13 mouse cellular contexts compared by ENCODE assay signal in the genomic region with DNA sequence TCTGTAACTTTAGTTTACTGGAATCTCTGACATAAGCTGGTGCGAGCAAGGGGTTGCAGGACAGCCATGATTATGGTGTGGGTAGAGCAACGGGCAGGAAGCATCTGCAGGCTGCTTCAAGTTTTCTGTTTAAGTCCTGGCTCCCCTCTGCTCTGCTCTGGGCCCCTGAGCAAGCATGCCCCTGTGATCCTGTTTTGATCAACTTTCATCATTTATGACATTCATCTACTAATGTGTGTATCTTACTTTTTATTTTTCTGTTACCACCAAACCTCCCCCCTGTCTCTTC. TPM values are rescaled to one million over a fixed set of nuclear protein-coding genes. Genes with fewer than 3 reads are reported as not detected.
A peak's percentile ranks its signal among the peaks of the same experiment; 100 is the strongest.
DNase-seq lines count a peak whose midpoint lies in the region; ATAC-seq and TF ChIP-seq lines count a peak whose summit lies in the region.
"Had no signal": no experiment of that assay in that cellular context is flagged by ENCODE, and none has a peak within 500 bp of the region (broad histone marks: within the 10 kb centered on the region; RNA-seq: fewer than 3 reads in every experiment).

No protein-coding gene starts in this region.

- TF ChIP-seq EP300 in stomach, postnatal 0 days (optimal IDR thresholded peaks at IDR 0.05): no peak

- no peaks in the 10 kb centered on the region for H3K27me3 ChIP-seq in heart, embryonic 11.5 days (ENCODE audit: control insufficient read depth, insufficient read depth, low read length)
- H3K27me3 ChIP-seq in kidney, embryonic 15.5 days: peaks cover 6% of the 10 kb centered on the region; the same call in 1 of the 2 replicates
- H3K27me3 ChIP-seq in stomach, embryonic 14.5 days (ENCODE audit: control insufficient read depth, insufficient read depth, low read length): no peaks in the 10 kb centered on the region
- no peaks in the 10 kb centered on the region for H3K27me3 ChIP-seq in stomach, postnatal 0 days (ENCODE audit: control insufficient read depth, insufficient read depth, low read length)
- H3K27me3 ChIP-seq: CH12.LX; forebrain, embryonic 15.5 days had no signal

- H3K9me3 ChIP-seq in heart, embryonic 11.5 days (replicated peaks; ENCODE audit: control insufficient read depth, low read length): no peaks in the 10 kb centered on the region
- H3K9me3 ChIP-seq in kidney, embryonic 15.5 days (replicated peaks): no peaks in the 10 kb centered on the region
- H3K9me3 ChIP-seq in stomach, embryonic 14.5 days (ENCODE audit: control insufficient read depth, low read depth, low read length): no peaks in the 10 kb centered on the region
- no peaks in the 10 kb centered on the region for H3K9me3 ChIP-seq in stomach, postnatal 0 days (ENCODE audit: control insufficient read depth, low read length)
- H3K9me3 ChIP-seq: forebrain, embryonic 15.5 days; hindbrain, embryonic 13.5 days had no signal

- WGBS in heart, embryonic 11.5 days (ENCODE audit: insufficient replicate concordance): 51% methylated on average over 2 of the region's 2 CpGs
- WGBS in kidney, embryonic 15.5 days: 21% methylated on average over 2 of the region's 2 CpGs
- 38% methylated on average over 2 of the region's 2 CpGs for WGBS in stomach, embryonic 14.5 days
- WGBS in stomach, postnatal 0 days: 42% methylated on average over 2 of the region's 2 CpGs

- H3K4me1 ChIP-seq in heart, embryonic 11.5 days (ENCODE audit: control insufficient read depth, insufficient read depth, low read length): peaks cover 18% of the 10 kb centered on the region; the same call in 1 of the 2 replicates
- peaks cover 19% of the 10 kb centered on the region for H3K4me1 ChIP-seq in kidney, embryonic 15.5 days
- H3K4me1 ChIP-seq in stomach, embryonic 14.5 days (ENCODE audit: control insufficient read depth, insufficient read depth, low read length): peaks cover 14% of the 10 kb centered on the region; the same call in 1 of the 2 replicates
- no peaks in the 10 kb centered on the region for H3K4me1 ChIP-seq in stomach, postnatal 0 days (replicated peaks; ENCODE audit: control insufficient read depth, insufficient read depth)

- no peak for DNase-seq in heart, adult 18-20 months
- DNase-seq in kidney, adult 18-20 months: no peak
- no peak for DNase-seq in stomach, postnatal 0 days (ENCODE audit: low spot score)
- DNase-seq in yolk sac, embryonic 10.5 days (ENCODE audit: low spot score): peak; percentile 14
- DNase-seq: thymus, adult 18-20 months had no signal

- no peak for TF ChIP-seq CTCF in stomach, postnatal 0 days (IDR thresholded peaks at IDR 0.05; ENCODE audit: low read depth)

- H3K4me2 ChIP-seq in heart, embryonic 11.5 days: peak overlapping the region; percentile 32; the same call in 1 of the 2 replicates
- 0 out of 2 replicates have a peak overlapping the region, but pooled peaks have one; percentile 22 for H3K4me2 ChIP-seq in kidney, embryonic 15.5 days
- no peak overlapping the region for H3K4me2 ChIP-seq in stomach, embryonic 14.5 days (replicated peaks; ENCODE audit: low read depth, low read length)
- H3K4me2 ChIP-seq in stomach, postnatal 0 days (replicated peaks; ENCODE audit: low read depth): no peak overlapping the region
- H3K4me2 ChIP-seq: forebrain, embryonic 15.5 days; hindbrain, embryonic 13.5 days had no signal

- H3K4me3 ChIP-seq in heart, embryonic 11.5 days (ENCODE audit: low read depth, low read length): no peak overlapping the region
- H3K4me3 ChIP-seq in kidney, embryonic 15.5 days (replicated peaks): no peak overlapping the region
- no peak overlapping the region for H3K4me3 ChIP-seq in stomach, embryonic 14.5 days (ENCODE audit: low read depth, low read length)
- H3K4me3 ChIP-seq in stomach, postnatal 0 days (ENCODE audit: low read depth, low read length): no peak overlapping the region
- H3K4me3 ChIP-seq: forebrain, embryonic 15.5 days; hindbrain, embryonic 13.5 days had no signal

- H3K27ac ChIP-seq in heart, embryonic 11.5 days (ENCODE audit: low read depth, low read length): no peak overlapping the region
- H3K27ac ChIP-seq in kidney, embryonic 15.5 days: peak overlapping the region; percentile 46; the same call in 1 of the 2 replicates
- H3K27ac ChIP-seq in stomach, embryonic 14.5 days (ENCODE audit: low read length): peak overlapping the region; percentile 18; the same call in 1 of the 2 replicates
- H3K27ac ChIP-seq in stomach, postnatal 0 days (replicated peaks): no peak overlapping the region
- H3K27ac ChIP-seq: forebrain, embryonic 15.5 days; hindbrain, embryonic 13.5 days; liver, embryonic 14.5 days had no signal

- H3K36me3 ChIP-seq in heart, embryonic 11.5 days (ENCODE audit: control insufficient read depth, insufficient read depth, low read length): no peaks in the 10 kb centered on the region
- H3K36me3 ChIP-seq in kidney, embryonic 15.5 days: no peaks in the 10 kb centered on the region
- H3K36me3 ChIP-seq in stomach, embryonic 14.5 days (ENCODE audit: control insufficient read depth, insufficient read depth, low read length): no peaks in the 10 kb centered on the region
- H3K36me3 ChIP-seq in stomach, postnatal 0 days (ENCODE audit: control insufficient read depth, insufficient read depth, low read length): no peaks in the 10 kb centered on the region; the same call in 1 of the 2 replicates
- H3K36me3 ChIP-seq: forebrain, embryonic 15.5 days; hindbrain, embryonic 13.5 days had no signal

- H3K9ac ChIP-seq in heart, embryonic 11.5 days (ENCODE audit: low read depth, low read length): 0 out of 2 replicates have a peak overlapping the region, but pooled peaks have one; percentile 28
- H3K9ac ChIP-seq in kidney, embryonic 15.5 days: no peak overlapping the region
- H3K9ac ChIP-seq in stomach, embryonic 14.5 days (replicated peaks; ENCODE audit: low read depth, low read length): no peak overlapping the region
- H3K9ac ChIP-seq in stomach, postnatal 0 days (ENCODE audit: low read length): no peak overlapping the region
- H3K9ac ChIP-seq: forebrain, embryonic 15.5 days; hindbrain, embryonic 13.5 days; liver, embryonic 14.5 days had no signal

- no peak for ATAC-seq in heart, embryonic 11.5 days (replicated peaks; ENCODE audit: insufficient number of reproducible peaks, low FRiP score, low TSS enrichment)
- no peak for ATAC-seq in kidney, embryonic 15.5 days (replicated peaks; ENCODE audit: low FRiP score)
- no peak; the same call in 1 of the 2 replicates for ATAC-seq in stomach, embryonic 14.5 days (ENCODE audit: insufficient number of reproducible peaks, insufficient read depth, low FRiP score, low read depth)
- ATAC-seq in stomach, postnatal 0 days (ENCODE audit: low FRiP score, low TSS enrichment): no peak
- no peak for ATAC-seq in granulocyte monocyte progenitor cell, adult 5-6 weeks (replicated peaks; ENCODE audit: poor library complexity, severe bottlenecking)
- ATAC-seq: forebrain, embryonic 15.5 days had no signal

RNA-seq across cellular contexts. Expression of gene Edem3, which starts 45.5 kb away (rescaled TPM):
- polyA plus RNA-seq in heart, embryonic 11.5 days (2014; fragmentation: Nextera tagmentation; extraction: Ambion mirVana): 18.3 and 23.0 TPM in 2 replicates
- total RNA-seq in heart, adult 18-20 months (2021): 10 to 100 TPM; 18.6 to 20.5 TPM
- 15.7 and 17.2 TPM in 2 replicates for polyA plus RNA-seq in kidney, embryonic 15.5 days (2015; fragmentation: Nextera tagmentation; extraction: Ambion mirVana)
- polyA plus RNA-seq in stomach, embryonic 14.5 days (2014; fragmentation: Nextera tagmentation; extraction: Ambion mirVana): 18.6 and 20.1 TPM in 2 replicates
- 7.2 and 7.5 TPM in 2 replicates for polyA plus RNA-seq in stomach, postnatal 0 days (2015; fragmentation: Nextera tagmentation; extraction: Ambion mirVana)
- 22.0 and 24.1 TPM in 2 replicates for total RNA-seq in granulocyte monocyte progenitor cell, adult 5-6 weeks (2014; fragmentation: Nextera tagmentation)
- 39.4 and 41.5 TPM in 2 replicates for total RNA-seq in granulocyte monocyte progenitor cell, adult 5-6 weeks (2017)

Comparison
In these comparisons a context has a peak if more than half of its experiments do, and no peak if none do; other contexts are left out.
1. H3K27ac ChIP-seq: peak in kidney, embryonic 15.5 days (single experiment) and stomach, embryonic 14.5 days (single experiment); none in heart, embryonic 11.5 days (single experiment) and stomach, postnatal 0 days (single experiment).
2. H3K4me2 ChIP-seq: peak in heart, embryonic 11.5 days (single experiment) and kidney, embryonic 15.5 days (single experiment); none in stomach, embryonic 14.5 days (single experiment) and stomach, postnatal 0 days (single experiment).